Mouse (Mus musculus) CH12.LX (cell line): ENCODE measurements around the gene Pikfyve. TPM values are rescaled to one million over a fixed set of nuclear protein-coding genes. Genes with fewer than 3 reads are reported as not detected.

ENCODE experiments used
- DNase-seq: peaks from one replicate; pipeline ENCODE4 v3.0.0-alpha.2; 2013; ENCODE audit errors: extremely low read depth
- H3K27ac ChIP-seq: 2 replicates; pipeline ENCODE4 v1.5.1; 2012; ENCODE audit warnings: low read depth, mild to moderate bottlenecking, control low read depth, moderate library complexity; ENCODE audit not compliant: insufficient read depth
- H3K27me3 ChIP-seq: replicated peaks from 2 replicates; pipeline ENCODE3; 2012; ENCODE audit warnings: inconsistent platforms
- H3K36me3 ChIP-seq, 2 experiments: replicated peaks in 1 of 2; 2 replicates each; pipeline versions ENCODE3 to v1.6.1; 2012; ENCODE audit warnings: inconsistent platforms in 1 of 2, low read length in 1 of 2, mild to moderate bottlenecking in 1 of 2, mixed read lengths in 1 of 2, moderate library complexity in 1 of 2; ENCODE audit not compliant: control insufficient read depth in 1 of 2, insufficient read depth in 1 of 2
- H3K4me1 ChIP-seq, 2 experiments: 2 replicates each; pipeline ENCODE4 v1.6.1; 2012; ENCODE audit warnings: inconsistent platforms in 1 of 2, moderate library complexity in 1 of 2; ENCODE audit not compliant: insufficient read depth in 2 of 2, control insufficient read depth in 1 of 2
- H3K4me2 ChIP-seq: 2 replicates; pipeline ENCODE4 v1.6.1; 2012; ENCODE audit warnings: low read depth, mild to moderate bottlenecking, control low read depth; ENCODE audit not compliant: poor library complexity, insufficient read depth, severe bottlenecking
- H3K4me3 ChIP-seq, 3 experiments: fragments of 150-350 bp in 1 of 3; sonication (generic) in 1 of 3; replicated peaks in 1 of 3; 2 replicates each; pipeline versions ENCODE3 to v1.5.1; 2011 to 2012; ENCODE audit warnings: low read depth in 2 of 3, low read length in 2 of 3, mild to moderate bottlenecking in 2 of 3, moderate library complexity in 2 of 3, control low read depth in 1 of 3, improper control_type of control experiment in 1 of 3, inconsistent platforms in 1 of 3, mixed read lengths in 1 of 3; ENCODE audit not compliant: poor library complexity in 1 of 3
- H3K79me2 ChIP-seq: replicated peaks from 2 replicates; pipeline ENCODE4 v1.6.1; 2012; ENCODE audit warnings: mild to moderate bottlenecking, moderate library complexity; ENCODE audit not compliant: control insufficient read depth, poor library complexity, insufficient read depth, severe bottlenecking; ENCODE audit errors: extremely low read depth
- H3K9ac ChIP-seq: 2 replicates; pipeline ENCODE4 v1.6.1; 2012; ENCODE audit warnings: low read depth, mild to moderate bottlenecking, control low read depth, moderate library complexity; ENCODE audit not compliant: insufficient read depth
- H3K9me3 ChIP-seq: replicated peaks from 2 replicates; pipeline ENCODE3; 2012; ENCODE audit warnings: low read length, inconsistent platforms, mixed read lengths
- BHLHE40 ChIP-seq: IDR thresholded peaks from 2 replicates; pipeline ENCODE4 v1.6.1; 2011; ENCODE audit warnings: mild to moderate bottlenecking, low read depth, low read length, improper control_type of control experiment
- E2F4 ChIP-seq: IDR thresholded peaks from 2 replicates; pipeline ENCODE4 v1.6.1; 2011; ENCODE audit warnings: low read depth, low read length, improper control_type of control experiment; ENCODE audit not compliant: insufficient replicate concordance
- EP300 ChIP-seq: IDR thresholded peaks from 2 replicates; pipeline ENCODE4 v1.6.1; 2011; ENCODE audit warnings: low read length, improper control_type of control experiment
- ETS1 ChIP-seq: conservative IDR thresholded peaks from 2 replicates; pipeline ENCODE4 v1.6.1; 2012; ENCODE audit warnings: low read depth, mild to moderate bottlenecking, inconsistent platforms, low read length, improper control_type of control experiment, moderate library complexity
- GABPA ChIP-seq: IDR thresholded peaks from 2 replicates; pipeline ENCODE4 v1.6.1; 2012; ENCODE audit warnings: low read depth, low read length, improper control_type of control experiment, inconsistent platforms; ENCODE audit not compliant: insufficient replicate concordance
- JUN ChIP-seq: IDR thresholded peaks from 2 replicates; pipeline ENCODE4 v1.6.1; 2011; ENCODE audit warnings: low read depth, mild to moderate bottlenecking, low read length, improper control_type of control experiment, moderate library complexity; ENCODE audit not compliant: insufficient read depth
- JUND ChIP-seq: conservative IDR thresholded peaks from 2 replicates; pipeline ENCODE4 v1.6.1; 2011; ENCODE audit warnings: low read depth, low read length, improper control_type of control experiment
- KAT2A ChIP-seq: IDR thresholded peaks from 2 replicates; pipeline ENCODE4 v1.6.1; 2012; ENCODE audit warnings: low read length, improper control_type of control experiment, inconsistent platforms; ENCODE audit not compliant: insufficient replicate concordance
- MAFK ChIP-seq: IDR thresholded peaks from 2 replicates; pipeline ENCODE4 v1.6.1; 2011; ENCODE audit warnings: low read length, improper control_type of control experiment; ENCODE audit not compliant: insufficient replicate concordance
- MAZ ChIP-seq: IDR thresholded peaks from 2 replicates; pipeline ENCODE4 v1.6.1; 2012; ENCODE audit warnings: low read depth, mild to moderate bottlenecking, inconsistent platforms, low read length, improper control_type of control experiment, moderate library complexity
- MEF2A ChIP-seq: IDR thresholded peaks from 2 replicates; pipeline ENCODE4 v1.6.1; 2014; ENCODE audit warnings: low read depth, mild to moderate bottlenecking, inconsistent platforms, low read length, improper control_type of control experiment, borderline replicate concordance
- MYC ChIP-seq: IDR thresholded peaks from 2 replicates; pipeline ENCODE4 v1.6.1; 2011; ENCODE audit warnings: low read depth, mild to moderate bottlenecking, improper control_type of control experiment, low read length
- NRF1 ChIP-seq: IDR thresholded peaks from 2 replicates; pipeline ENCODE4 v1.6.1; 2014; ENCODE audit warnings: low read depth, mild to moderate bottlenecking, inconsistent platforms, low read length, improper control_type of control experiment, moderate library complexity
- PAX5 ChIP-seq: IDR thresholded peaks from 2 replicates; pipeline ENCODE4 v1.6.1; 2012; ENCODE audit warnings: low read length, inconsistent platforms, mixed read lengths
- POLR2A ChIP-seq: IDR thresholded peaks from 2 replicates; pipeline ENCODE4 v1.6.1; 2011; ENCODE audit warnings: low read depth, mild to moderate bottlenecking, improper control_type of control experiment, low read length
- POLR2AphosphoS2 ChIP-seq: IDR thresholded peaks from 2 replicates; pipeline ENCODE4 v1.6.1; 2011; ENCODE audit warnings: low read depth, low read length, improper control_type of control experiment
- RAD21 ChIP-seq: IDR thresholded peaks from 2 replicates; pipeline ENCODE4 v1.6.1; 2011; ENCODE audit warnings: low read depth, mild to moderate bottlenecking, low read length, improper control_type of control experiment, moderate library complexity
- TBP ChIP-seq: conservative IDR thresholded peaks from 2 replicates; pipeline ENCODE4 v1.6.1; 2011; ENCODE audit warnings: low read depth, low read length, improper control_type of control experiment
- TCF12 ChIP-seq: IDR thresholded peaks from 2 replicates; pipeline ENCODE4 v1.6.1; 2014; ENCODE audit warnings: low read depth, mild to moderate bottlenecking, inconsistent platforms, low read length, improper control_type of control experiment
- UBTF ChIP-seq: IDR thresholded peaks from 2 replicates; pipeline ENCODE4 v1.6.1; 2012; ENCODE audit warnings: low read depth, mild to moderate bottlenecking, inconsistent platforms, low read length, improper control_type of control experiment, moderate library complexity
- ZKSCAN1 ChIP-seq: IDR thresholded peaks from 2 replicates; pipeline ENCODE4 v1.6.1; 2012; ENCODE audit warnings: low read depth, inconsistent platforms, low read length, improper control_type of control experiment, borderline replicate concordance
- dilution Hi-C: fragments of 300-500 bp; cut with MboI; formaldehyde crosslinking; loops from 2 replicates; pipeline ENCODE4 v1.14.3; 2020; ENCODE audit warnings: low sequenced_read_pairs; ENCODE audit not compliant: extremely low pct_unique_long_range_greater_than_20kb, extremely low pct_ligation_motif_present
- in situ Hi-C: fragments of 300-500 bp; cut with MboI; formaldehyde crosslinking; loops from 3 replicates; pipeline ENCODE4 v1.14.3; 2019; ENCODE audit warnings: low sequenced_read_pairs, low pct_ligation_motif_present, low pct_unique_long_range_greater_than_20kb, mixed read lengths
- polyA plus RNA-seq: library from polyadenylated mRNA; unstranded; fragments of >175 nt; gene quantifications from 2 replicates; pipeline ENCODE4 v1.2.1, GENCODE M21; 2012; ENCODE audit warnings: low read depth; ENCODE audit not compliant: insufficient read length
- total RNA-seq, 2 experiments: library from RNA; depleted of rRNA; stranded (reverse); fragments of 300-350 nt in 1 of 2; fragments of >200 nt in 1 of 2; gene quantifications; 2 replicates each; pipeline ENCODE4 v1.2.3; 2012 to 2014

Pikfyve gene
- total and polyA plus RNA-seq, 3 experiments: 12.6 to 25.5 (median 14.5) TPM

DNA sequence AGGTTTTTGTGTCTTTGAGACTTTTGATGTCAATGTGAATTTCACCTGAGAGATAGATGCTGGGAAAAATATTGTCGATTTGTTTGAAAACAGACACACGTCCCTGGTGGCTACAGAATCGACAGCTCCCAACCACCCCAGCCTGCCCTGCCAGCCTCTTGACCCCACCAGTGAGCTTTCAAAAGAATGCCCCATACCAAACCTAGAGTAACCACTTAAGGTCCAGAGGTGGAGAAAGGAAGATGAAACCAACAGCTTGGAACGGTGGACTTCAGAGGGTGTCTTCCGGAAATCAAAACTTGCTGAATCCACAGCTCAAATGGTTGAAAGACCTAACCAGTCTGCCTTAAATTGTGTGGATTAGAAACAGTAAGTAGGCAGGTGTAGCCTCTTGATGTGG lies 39.2 kb upstream of the Pikfyve start:
- no peaks in the 10 kb centered on the region for H3K4me1 ChIP-seq
- dilution Hi-C loops: no loop called here

DNA sequence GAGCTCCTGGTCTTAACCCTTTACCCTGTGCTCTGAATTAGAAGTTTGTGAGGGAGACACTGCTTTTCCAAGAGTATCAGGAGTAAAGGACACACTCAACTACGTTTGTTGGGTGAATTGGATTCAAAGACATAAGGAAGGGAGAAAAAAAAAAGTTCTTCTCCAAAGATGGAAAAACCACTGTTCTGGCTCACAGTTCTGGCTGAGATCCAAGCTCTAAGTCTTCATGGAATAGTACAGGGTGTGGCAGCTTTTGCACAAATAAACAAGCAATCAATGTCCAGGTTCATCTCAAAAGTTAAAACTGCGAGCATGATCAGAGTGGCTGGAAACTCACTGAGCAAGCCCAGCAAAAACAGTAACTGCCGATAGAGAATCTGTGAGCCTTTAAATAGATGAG lies 38.5 kb upstream of the Pikfyve start:
- no peak for TF ChIP-seq UBTF
- H3K4me2 ChIP-seq: no peak overlapping the region
- no peaks in the 10 kb centered on the region for H3K36me3 ChIP-seq
- dilution Hi-C loops: no loop called here
- no peak overlapping the region for H3K4me3 ChIP-seq
- no peaks in the 10 kb centered on the region for H3K4me1 ChIP-seq
- no peak overlapping the region for H3K27ac ChIP-seq
- no peak for DNase-seq
- H3K9ac ChIP-seq: no peak overlapping the region
- no peaks in the 10 kb centered on the region for H3K79me2 ChIP-seq
- in situ Hi-C loops: no loop called here
- peaks cover 6% of the 10 kb centered on the region for H3K9me3 ChIP-seq
- no peaks in the 10 kb centered on the region for H3K27me3 ChIP-seq

More for the DNA sequence above, 39.2 kb upstream of the Pikfyve start:
- TF ChIP-seq TCF12: no peak
- no peak for TF ChIP-seq ETS1
- TF ChIP-seq GABPA: no peak
- TF ChIP-seq BHLHE40: no peak
- H3K79me2 ChIP-seq: no peaks in the 10 kb centered on the region
- H3K4me3 ChIP-seq: no peak overlapping the region
- H3K27me3 ChIP-seq: no peaks in the 10 kb centered on the region
- no peak for DNase-seq
- peaks cover 6% of the 10 kb centered on the region for H3K9me3 ChIP-seq
- H3K4me2 ChIP-seq: no peak overlapping the region
- H3K9ac ChIP-seq: no peak overlapping the region
- no peak overlapping the region for H3K27ac ChIP-seq
- in situ Hi-C loops: no loop called here
- no peaks in the 10 kb centered on the region for H3K36me3 ChIP-seq

DNA sequence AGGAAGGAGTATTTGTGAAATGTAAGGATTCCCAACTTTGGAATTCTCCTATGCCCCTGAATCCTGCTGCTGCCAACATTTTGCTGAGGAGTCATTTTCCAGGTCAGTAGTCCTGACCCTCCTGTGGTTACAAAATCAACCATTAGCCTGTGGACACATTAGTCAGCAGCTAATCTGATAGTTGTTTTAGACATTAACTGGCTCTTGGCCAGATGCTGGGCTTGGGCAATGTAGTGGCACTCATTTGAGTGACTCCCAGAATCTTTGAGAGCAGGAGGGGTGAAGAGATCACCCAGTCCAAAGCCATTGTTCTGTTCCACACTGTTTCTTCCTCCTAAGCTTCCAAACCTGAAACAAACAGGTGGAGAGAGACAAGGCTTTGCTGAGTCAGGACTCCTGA lies 31.7 kb upstream of the Pikfyve start:
- no peaks in the 10 kb centered on the region for H3K79me2 ChIP-seq
- dilution Hi-C loops: no loop called here

GRCm38 (mm10) chr1:65156111-65156510 lies 30.4 kb upstream of the Pikfyve start:
- no peak overlapping the region for H3K4me2 ChIP-seq
- dilution Hi-C loops: no loop called here
- peaks cover 0 to 13% of the 10 kb centered on the region in 2 experiments for H3K36me3 ChIP-seq
- H3K79me2 ChIP-seq: no peaks in the 10 kb centered on the region
- no peak overlapping the region for H3K4me3 ChIP-seq
- no peak for DNase-seq
- H3K9ac ChIP-seq: no peak overlapping the region
- no peak overlapping the region for H3K27ac ChIP-seq
- no peaks in the 10 kb centered on the region for H3K27me3 ChIP-seq
- no peaks in the 10 kb centered on the region for H3K4me1 ChIP-seq
- no peaks in the 10 kb centered on the region for H3K9me3 ChIP-seq
- in situ Hi-C loops: no loop called here
- TF ChIP-seq RAD21 (no peak), NRF1 (no peak), POLR2A (no peak), ZKSCAN1 (no peak), MYC (no peak), EP300 (no peak), MEF2A (no peak), TBP (no peak), MAZ (no peak), MAFK (no peak), E2F4 (no peak), POLR2AphosphoS2 (no peak), JUN (no peak), KAT2A (no peak)

More for the DNA sequence above, 31.7 kb upstream of the Pikfyve start:
- no peak for TF ChIP-seq MAFK
- no peak for TF ChIP-seq PAX5
- TF ChIP-seq JUND: no peak
- DNase-seq: no peak
- Histone ChIP-seq H3K4me3 (no peak overlapping the region), H3K4me1 (no peaks in the 10 kb centered on the region), H3K9me3 (peaks cover 5% of the 10 kb centered on the region), H3K27ac (no peak overlapping the region), H3K27me3 (no peaks in the 10 kb centered on the region), H3K36me3 (peaks cover 0 to 4% of the 10 kb centered on the region in 2 experiments), H3K9ac (no peak overlapping the region), H3K4me2 (no peak overlapping the region)
- in situ Hi-C loops: no loop called here
